Mouse (Mus musculus): ENCODE results near the gene Cit.

DNA sequence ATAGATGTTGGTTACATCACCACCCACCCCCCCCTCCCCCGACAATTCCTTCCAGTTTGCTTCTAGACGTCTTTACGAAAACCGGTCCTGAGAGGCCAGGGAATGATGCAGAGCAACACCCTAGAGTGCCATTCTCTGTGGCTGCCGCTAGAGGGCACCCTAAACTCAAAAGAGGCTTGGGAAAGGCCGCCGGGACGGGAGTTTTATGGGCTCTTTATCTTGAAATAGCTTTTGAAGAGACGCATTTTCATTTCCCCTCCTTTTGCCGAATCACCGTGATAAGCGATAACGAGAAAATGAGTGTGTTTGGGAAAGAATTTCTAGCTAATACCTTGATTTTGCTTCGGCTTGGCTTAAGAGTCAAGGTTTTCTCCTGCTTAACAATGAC lies 186.1 kb downstream of the Cit start:
- peak; percentile 80 for TF ChIP-seq CTCF (IDR thresholded peaks at IDR 0.05)
- TF ChIP-seq POLR2A (IDR thresholded peaks at IDR 0.05; ENCODE audit: insufficient read depth, low read depth, low read length) = no peak

All from heart, adult 2 months (tissue).